Mouse (Mus musculus): ENCODE results near the gene Map2k7. TPM values are rescaled to one million over a fixed set of nuclear protein-coding genes. Genes with fewer than 3 reads are reported as not detected.

The Map2k7 gene
- total and polyA plus RNA-seq, 3 experiments, result 25.8 to 115 TPM; not detected in 1

DNA sequence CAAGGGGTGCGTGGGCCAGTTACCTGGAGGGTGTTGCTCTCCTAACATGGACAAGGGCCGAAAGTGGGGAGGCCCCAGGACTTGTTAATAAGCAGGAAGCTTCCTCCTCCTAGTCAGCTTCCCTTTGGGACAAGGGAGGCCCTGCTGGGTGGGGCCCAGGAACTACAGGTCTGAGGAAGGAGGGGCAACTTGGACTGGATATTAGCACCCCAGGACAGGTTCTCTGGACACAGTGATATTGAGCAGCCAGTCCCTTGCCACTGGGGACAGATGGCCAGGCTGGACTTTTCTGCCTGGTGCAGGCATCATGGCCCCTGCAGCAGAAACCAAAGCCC is 31.6 kb upstream of the Map2k7 start:
- no peaks in the 10 kb centered on the region for H3K36me3 ChIP-seq (ENCODE audit: control insufficient read depth in 1 of 2, insufficient read depth in 2 of 2, low read length in 2 of 2)
- H3K9ac ChIP-seq (ENCODE audit: control insufficient read depth, low read depth, low read length, poor library complexity, severe bottlenecking), result no peak overlapping the region
- no peak overlapping the region for H3K27ac ChIP-seq (ENCODE audit: control insufficient read depth, low read depth, low read length)
- no peak overlapping the region for H3K4me3 ChIP-seq (ENCODE audit: control insufficient read depth in 1 of 2, insufficient read depth in 1 of 2, low read depth in 2 of 2, low read length in 2 of 2)
- DNase-seq (ENCODE audit: low read depth, low spot score), result no peak
- no peaks in the 10 kb centered on the region for H3K79me2 ChIP-seq (ENCODE audit: control insufficient read depth, insufficient read depth, low read length, poor library complexity)
- no peaks in the 10 kb centered on the region for H3K27me3 ChIP-seq (ENCODE audit: control insufficient read depth in 1 of 2, insufficient read depth in 2 of 2, low read length in 2 of 2)
- H3K4me1 ChIP-seq (ENCODE audit: control insufficient read depth in 1 of 2, insufficient read depth in 2 of 2, low read length in 2 of 2), result no peaks in the 10 kb centered on the region
- no peaks in the 10 kb centered on the region for H3K9me3 ChIP-seq (replicated peaks; ENCODE audit: insufficient read depth, low read length)
- TF ChIP-seq NRF1 (IDR thresholded peaks at IDR 0.05; ENCODE audit: insufficient read depth, low read depth, low read length, poor library complexity, severe bottlenecking) (no peak), SMC3 (IDR thresholded peaks at IDR 0.05; ENCODE audit: low read depth, low read length) (no peak), TAL1 (IDR thresholded peaks at IDR 0.05; ENCODE audit: low read length) (no peak), POLR2AphosphoS2 (IDR thresholded peaks at IDR 0.05; ENCODE audit: low read length) (no peak), MAFK (IDR thresholded peaks at IDR 0.05; ENCODE audit: borderline replicate concordance, low read depth, low read length) (no peak), KAT2A (conservative IDR thresholded peaks at IDR 0.05; ENCODE audit: low read depth, low read length) (no peak), CHD2 (IDR thresholded peaks at IDR 0.05; ENCODE audit: low read length) (no peak), RCOR1 (IDR thresholded peaks at IDR 0.05; ENCODE audit: low read depth, low read length) (no peak), ZC3H11A (IDR thresholded peaks at IDR 0.05; ENCODE audit: low read depth, low read length) (no peak), ELF1 (IDR thresholded peaks at IDR 0.05; ENCODE audit: low read depth, low read length) (no peak), MXI1 (IDR thresholded peaks at IDR 0.05; ENCODE audit: low read depth, low read length) (no peak), USF2 (IDR thresholded peaks at IDR 0.05; ENCODE audit: borderline replicate concordance in 1 of 2, insufficient read depth in 1 of 2, low read depth in 1 of 2, low read length in 2 of 2) (no peak)

GRCm38 (mm10) chr8:4211097-4211496 is 27.4 kb upstream of the Map2k7 start:
- H3K4me3 ChIP-seq (ENCODE audit: control insufficient read depth in 1 of 2, insufficient read depth in 1 of 2, low read depth in 2 of 2, low read length in 2 of 2), result no peak overlapping the region
- DNase-seq (ENCODE audit: low read depth, low spot score), result peak; percentile 41
- H3K4me1 ChIP-seq (ENCODE audit: control insufficient read depth in 1 of 2, insufficient read depth in 2 of 2, low read length in 2 of 2), result peaks cover 2 to 15% of the 10 kb centered on the region in 2 experiments; a peak in 3 of 4 replicates
- no peak overlapping the region for H3K9ac ChIP-seq (ENCODE audit: control insufficient read depth, low read depth, low read length, poor library complexity, severe bottlenecking)
- no peaks in the 10 kb centered on the region; a peak in 1 of 4 replicates for H3K36me3 ChIP-seq (ENCODE audit: control insufficient read depth in 1 of 2, insufficient read depth in 2 of 2, low read length in 2 of 2)
- no peaks in the 10 kb centered on the region for H3K27me3 ChIP-seq (ENCODE audit: control insufficient read depth in 1 of 2, insufficient read depth in 2 of 2, low read length in 2 of 2)
- no peak overlapping the region for H3K27ac ChIP-seq (ENCODE audit: control insufficient read depth, low read depth, low read length)
- TF ChIP-seq KAT2A (conservative IDR thresholded peaks at IDR 0.05; ENCODE audit: low read depth, low read length) (no peak), CTCF (IDR thresholded peaks at IDR 0.05 in 2 of 3, conservative IDR thresholded peaks at IDR 0.05 in 1 of 3; ENCODE audit: control insufficient read depth in 1 of 3, insufficient read depth in 1 of 3, low read depth in 2 of 3, low read length in 3 of 3, poor library complexity in 1 of 3, severe bottlenecking in 1 of 3) (peak in 2 of 3 experiments; percentile 7 to 30; a peak in 2 of 6 replicates), RAD21 (IDR thresholded peaks at IDR 0.05; ENCODE audit: low read depth, low read length) (peak; percentile 3; the same call in 1 of the 2 replicates), EP300 (IDR thresholded peaks at IDR 0.05; ENCODE audit: low read depth in 1 of 2, low read length in 2 of 2) (no peak), SMC3 (IDR thresholded peaks at IDR 0.05; ENCODE audit: low read depth, low read length) (peak; percentile 35), MYB (IDR thresholded peaks at IDR 0.05; ENCODE audit: low read depth, low read length) (no peak)
- H3K79me2 ChIP-seq (ENCODE audit: control insufficient read depth, insufficient read depth, low read length, poor library complexity), result no peaks in the 10 kb centered on the region
- no peaks in the 10 kb centered on the region for H3K9me3 ChIP-seq (replicated peaks; ENCODE audit: insufficient read depth, low read length)
